Mouse (Mus musculus) intestine, embryonic 15.5 days (tissue): Measurements from ENCODE around the gene Nupr1. TPM values are rescaled to one million over a fixed set of nuclear protein-coding genes. Genes with fewer than 3 reads are reported as not detected.
A peak's percentile ranks its signal among the peaks of the same experiment; 100 is the strongest.
"Not testable (repeated sequence)": the region's sequence is repeated elsewhere in the genome, so short reads cannot be mapped to it uniquely, and the experiment has no call there.

Source experiments
- ATAC-seq: fragments of 200-750 bp; cut with Nextera tagmentation; 2 replicates; pipeline ENCODE4 v1.8.0; 2017; ENCODE audit warnings: moderate TSS enrichment, moderate library complexity
- H3K27ac ChIP-seq: fragments of 300-500 bp; sonication (generic); 2 replicates; pipeline ENCODE4 v1.5.1; 2015; ENCODE audit warnings: mild to moderate bottlenecking, inconsistent platforms
- H3K27me3 ChIP-seq: fragments of 300-500 bp; sonication (generic); replicated peaks from 2 replicates; pipeline ENCODE4 v1.6.1; 2015; ENCODE audit warnings: inconsistent platforms
- H3K36me3 ChIP-seq: fragments of 300-500 bp; sonication (generic); 2 replicates; pipeline ENCODE4 v1.6.1; 2015; ENCODE audit warnings: inconsistent platforms
- H3K4me1 ChIP-seq: fragments of 300-500 bp; sonication (generic); replicated peaks from 2 replicates; pipeline ENCODE4 v1.6.1; 2015; ENCODE audit warnings: inconsistent platforms
- H3K4me2 ChIP-seq: fragments of 300-500 bp; sonication (generic); replicated peaks from 2 replicates; pipeline ENCODE4 v1.6.1; 2015; ENCODE audit warnings: mild to moderate bottlenecking, inconsistent platforms
- H3K4me3 ChIP-seq: fragments of 300-500 bp; sonication (generic); replicated peaks from 2 replicates; pipeline ENCODE4 v1.5.1; 2015; ENCODE audit warnings: inconsistent platforms
- H3K9ac ChIP-seq: fragments of 300-500 bp; sonication (generic); 2 replicates; pipeline ENCODE4 v1.6.1; 2015; ENCODE audit warnings: inconsistent platforms
- H3K9me3 ChIP-seq: fragments of 300-500 bp; sonication (generic); 2 replicates; pipeline ENCODE4 v1.6.1; 2016; ENCODE audit warnings: inconsistent platforms
- WGBS: fragments of 180-500 bp; shearing (Covaris S2); methylation state at CpG from one replicate; pipeline ENCODE4 v1.1.7; 2015; 5-methylcytosine and 5-hydroxymethylcytosine counted together
- polyA plus RNA-seq: library from polyadenylated mRNA; unstranded; fragments of >200 nt; fragmentation: Nextera tagmentation; extraction: Ambion mirVana; gene quantifications from 2 replicates; pipeline ENCODE4 v1.2.1, GENCODE M21; 2015

Nupr1 gene
- polyA plus RNA-seq, 1 experiment from 2014 or later: 53.4 TPM

GRCm38 (mm10) chr7:126659771-126660170 lies 29.1 kb upstream of the Nupr1 start:
- ATAC-seq: no peak

DNA sequence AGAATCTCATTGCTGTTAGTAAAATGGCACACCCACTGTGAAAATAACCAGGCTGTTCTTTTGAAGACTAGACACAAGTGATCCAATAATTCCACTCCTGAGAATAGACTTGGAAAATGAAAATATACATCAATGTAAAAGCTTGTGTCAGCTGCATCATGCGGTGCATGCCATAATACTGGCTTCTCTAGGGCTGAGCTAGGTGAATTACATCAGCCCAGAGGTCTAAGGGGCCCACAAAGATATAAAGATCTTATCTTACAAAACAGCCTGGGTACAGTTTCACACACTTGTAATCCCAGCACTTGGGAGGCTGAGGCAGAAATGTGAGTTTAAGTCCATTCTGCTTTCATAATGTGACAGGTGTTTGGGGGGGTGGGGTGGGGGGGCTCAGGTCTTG lies 26.9 kb upstream of the Nupr1 start:
- no peak overlapping the region for H3K4me2 ChIP-seq
- no peaks in the 10 kb centered on the region for H3K27me3 ChIP-seq
- H3K4me3 ChIP-seq: no peak overlapping the region
- no peak overlapping the region for H3K9ac ChIP-seq
- no peaks in the 10 kb centered on the region for H3K4me1 ChIP-seq
- 74% methylated on average over 1 of the region's 1 CpGs for WGBS
- H3K9me3 ChIP-seq: no peaks in the 10 kb centered on the region
- ATAC-seq: 0 out of 2 replicates have a peak, but pooled peaks have one; percentile 45
- peaks cover 3% of the 10 kb centered on the region; the same call in 1 of the 2 replicates for H3K36me3 ChIP-seq
- H3K27ac ChIP-seq: no peak overlapping the region

More at GRCm38 (mm10) chr7:126659771-126660170, 29.1 kb upstream of the Nupr1 start:
- peaks cover 10% of the 10 kb centered on the region; the same call in 1 of the 2 replicates for H3K4me1 ChIP-seq
- no peak overlapping the region for H3K4me2 ChIP-seq
- H3K9me3 ChIP-seq: no peaks in the 10 kb centered on the region
- 87% methylated on average over 3 of the region's 3 CpGs for WGBS
- H3K4me3 ChIP-seq: no peak overlapping the region
- H3K27ac ChIP-seq: no peak overlapping the region
- peaks cover 3% of the 10 kb centered on the region; the same call in 1 of the 2 replicates for H3K36me3 ChIP-seq
- H3K27me3 ChIP-seq: no peaks in the 10 kb centered on the region
- no peak overlapping the region for H3K9ac ChIP-seq

DNA sequence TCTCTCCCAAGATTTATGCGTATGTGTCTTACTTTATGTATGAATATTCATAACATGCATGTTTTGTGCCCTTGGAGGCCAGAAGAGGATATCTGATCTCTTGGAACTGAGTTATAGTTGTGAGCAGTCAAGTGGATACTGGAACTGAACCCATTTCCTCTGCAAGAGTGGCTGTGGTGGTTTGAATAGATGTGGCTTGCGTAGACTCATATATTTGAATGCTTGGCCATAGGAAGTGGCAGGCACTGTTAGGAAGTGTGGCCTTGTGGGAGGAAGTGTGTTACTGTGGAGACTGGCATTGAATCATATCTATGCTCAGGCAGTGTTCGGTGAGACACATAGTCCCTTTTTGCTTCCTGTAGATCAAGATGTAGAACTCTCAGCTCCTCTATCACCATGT lies 25.0 kb upstream of the Nupr1 start:
- no peaks in the 10 kb centered on the region for H3K36me3 ChIP-seq
- no peaks in the 10 kb centered on the region for H3K27me3 ChIP-seq
- H3K9ac ChIP-seq: no peak overlapping the region
- H3K9me3 ChIP-seq: no peaks in the 10 kb centered on the region
- no peak overlapping the region for H3K4me2 ChIP-seq
- H3K4me3 ChIP-seq: no peak overlapping the region
- no peak overlapping the region for H3K27ac ChIP-seq
- ATAC-seq: no peak
- H3K4me1 ChIP-seq: peaks cover 5% of the 10 kb centered on the region; the same call in 1 of the 2 replicates
- 93% methylated on average over 3 of the region's 3 CpGs for WGBS

- Histone ChIP-seq H3K4me1 (peaks cover 13% of the 10 kb centered on the region), H3K36me3 (no peaks in the 10 kb centered on the region), H3K9ac (no peak overlapping the region), H3K27me3 (no peaks in the 10 kb centered on the region), H3K27ac (no peak overlapping the region), H3K4me2 (no peak overlapping the region), H3K9me3 (no peaks in the 10 kb centered on the region), H3K4me3 (no peak overlapping the region)
- ATAC-seq: no peak
- WGBS: 84% methylated on average over 2 of the region's 2 CpGs
Observed at GRCm38 (mm10) chr7:126653991-126654390, 23.3 kb upstream of the Nupr1 start.

- Histone ChIP-seq H3K27ac (no peak overlapping the region), H3K9ac (no peak overlapping the region), H3K4me2 (no peak overlapping the region), H3K36me3 (no peaks in the 10 kb centered on the region), H3K4me1 (peaks cover 18% of the 10 kb centered on the region), H3K9me3 (no peaks in the 10 kb centered on the region), H3K27me3 (no peaks in the 10 kb centered on the region), H3K4me3 (no peak overlapping the region)
- WGBS: 39% methylated on average over 2 of the region's 2 CpGs
- peak; percentile 79 for ATAC-seq
Observed at GRCm38 (mm10) chr7:126650852-126651251, 20.2 kb upstream of the Nupr1 start.

GRCm38 (mm10) chr7:126649231-126650051 lies 18.8 kb upstream of the Nupr1 start, which contains the start of gene Sgf29:
Sgf29 (plus strand) TSS chr7:126649309.
- ATAC-seq: peak; percentile 97
- H3K9me3 ChIP-seq: no peaks in the 10 kb centered on the region
- peak within 1 kb of the TSS; percentile 66 for H3K9ac ChIP-seq
- H3K4me3 ChIP-seq: peak within 1 kb of the TSS; percentile 59
- no peaks in the 10 kb centered on the region for H3K27me3 ChIP-seq
- no peaks in the 10 kb centered on the region for H3K36me3 ChIP-seq
- H3K4me2 ChIP-seq: peak within 1 kb of the TSS; percentile 73
- peaks cover 18% of the 10 kb centered on the region for H3K4me1 ChIP-seq
- H3K27ac ChIP-seq: peak within 1 kb of the TSS; percentile 92
- under 1% methylated on average over 53 of the region's 57 CpGs for WGBS

DNA sequence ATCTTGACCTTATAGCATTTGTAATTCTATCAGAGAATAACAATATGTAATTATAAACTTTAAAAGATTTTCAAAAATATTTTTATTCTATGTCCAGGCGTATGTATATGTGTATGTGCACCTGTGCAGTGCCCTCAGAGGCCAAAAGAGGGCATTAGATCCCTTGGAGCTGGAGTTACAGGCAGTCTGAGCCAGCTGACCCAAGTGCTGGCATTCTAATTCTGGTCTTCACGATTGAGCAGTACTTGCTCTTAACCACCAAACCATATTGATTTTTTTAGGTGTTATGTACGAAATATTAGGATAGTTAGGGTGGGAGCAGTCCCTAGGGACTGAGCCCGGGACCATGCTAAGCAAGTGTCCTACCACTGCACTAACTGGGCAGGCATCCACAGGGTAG lies 17.8 kb upstream of the Nupr1 start:
- H3K4me3 ChIP-seq: peak overlapping the region; percentile 59; the same call in 1 of the 2 replicates
- H3K4me1 ChIP-seq: peaks cover 18% of the 10 kb centered on the region
- no peaks in the 10 kb centered on the region for H3K36me3 ChIP-seq
- H3K9ac ChIP-seq: no peak overlapping the region
- no peaks in the 10 kb centered on the region for H3K9me3 ChIP-seq
- 80% methylated on average over 4 of the region's 4 CpGs for WGBS
- H3K27me3 ChIP-seq: no peaks in the 10 kb centered on the region
- ATAC-seq: no peak
- peak overlapping the region; percentile 73 for H3K4me2 ChIP-seq
- no peak overlapping the region for H3K27ac ChIP-seq

DNA sequence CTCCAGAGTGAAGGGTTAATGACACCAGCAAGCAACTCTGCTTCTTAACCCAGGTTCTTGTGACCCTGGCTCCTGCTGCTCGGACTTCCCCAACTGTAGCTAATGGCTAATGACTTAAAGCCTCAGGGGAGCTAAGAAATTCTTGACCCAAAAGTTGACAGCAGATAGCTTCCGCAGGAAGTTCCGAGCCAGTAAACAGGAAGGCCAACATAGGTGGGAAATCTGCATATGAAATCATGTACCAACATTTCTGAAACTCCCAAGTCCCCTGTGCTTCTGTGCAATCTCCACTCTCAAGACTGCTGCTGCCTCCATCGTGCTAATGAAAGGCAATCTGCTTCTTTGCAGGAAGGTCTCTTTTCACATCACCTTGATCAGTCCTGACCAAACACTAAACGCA lies 15.0 kb upstream of the Nupr1 start:
- no peak overlapping the region for H3K4me3 ChIP-seq
- H3K27ac ChIP-seq: no peak overlapping the region
- H3K36me3 ChIP-seq: no peaks in the 10 kb centered on the region
- H3K4me2 ChIP-seq: no peak overlapping the region
- no peaks in the 10 kb centered on the region for H3K9me3 ChIP-seq
- no peaks in the 10 kb centered on the region for H3K27me3 ChIP-seq
- no peak for ATAC-seq
- H3K9ac ChIP-seq: no peak overlapping the region
- WGBS: 70% methylated on average over 5 of the region's 5 CpGs
- H3K4me1 ChIP-seq: peaks cover 12% of the 10 kb centered on the region; the same call in 1 of the 2 replicates

- no peak overlapping the region for H3K4me3 ChIP-seq
- no peak overlapping the region for H3K27ac ChIP-seq
- H3K9ac ChIP-seq: no peak overlapping the region
- H3K27me3 ChIP-seq: no peaks in the 10 kb centered on the region
- no peak overlapping the region for H3K4me2 ChIP-seq
- no peaks in the 10 kb centered on the region for H3K9me3 ChIP-seq
- ATAC-seq: no peak
- H3K36me3 ChIP-seq: no peaks in the 10 kb centered on the region
- H3K4me1 ChIP-seq: peaks cover 8% of the 10 kb centered on the region; the same call in 1 of the 2 replicates
Observed at GRCm38 (mm10) chr7:126644914-126645313, 14.3 kb upstream of the Nupr1 start.

GRCm38 (mm10) chr7:126644345-126644744 lies 13.7 kb upstream of the Nupr1 start:
- Histone ChIP-seq H3K27me3 (no peaks in the 10 kb centered on the region), H3K36me3 (no peaks in the 10 kb centered on the region), H3K27ac (no peak overlapping the region), H3K9ac (no peak overlapping the region), H3K4me2 (no peak overlapping the region), H3K4me3 (no peak overlapping the region), H3K9me3 (no peaks in the 10 kb centered on the region), H3K4me1 (peaks cover 5% of the 10 kb centered on the region; the same call in 1 of the 2 replicates)
- no peak for ATAC-seq
- 71% methylated on average over 3 of the region's 3 CpGs for WGBS

DNA sequence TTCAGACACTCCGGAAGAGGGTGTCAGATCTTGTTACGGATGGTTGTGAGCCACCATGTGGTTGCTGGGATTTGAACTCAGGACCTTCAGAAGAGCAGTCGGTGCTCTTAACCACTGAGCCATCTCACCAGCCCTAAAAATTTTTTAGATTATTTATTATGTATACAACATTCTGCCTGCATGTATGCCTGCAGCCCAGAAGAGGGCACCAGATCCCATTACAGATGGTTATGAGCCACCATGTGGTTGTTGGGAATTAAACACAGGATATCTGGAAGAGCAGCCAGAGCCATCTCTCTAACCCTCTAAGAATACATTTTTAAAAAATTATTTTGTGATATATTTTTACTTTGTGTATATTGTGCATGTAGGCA lies 12.6 kb upstream of the Nupr1 start:
- not testable (repeated sequence) for H3K9ac ChIP-seq, ATAC-seq, H3K36me3 ChIP-seq, H3K4me2 ChIP-seq, H3K4me1 ChIP-seq, H3K27me3 ChIP-seq, H3K27ac ChIP-seq, H3K4me3 ChIP-seq, H3K9me3 ChIP-seq
- 65% methylated on average over 3 of the region's 3 CpGs for WGBS

- Histone ChIP-seq H3K27ac (no peak overlapping the region), H3K9me3 (no peaks in the 10 kb centered on the region)
- 74% methylated on average over 5 of the region's 5 CpGs for WGBS
Observed at GRCm38 (mm10) chr7:126642545-126643243, 12.0 kb upstream of the Nupr1 start.

More at GRCm38 (mm10) chr7:126642545-126643243, 12.0 kb upstream of the Nupr1 start:
- ATAC-seq: no peak
- no peak overlapping the region for H3K4me2 ChIP-seq
- no peak overlapping the region for H3K9ac ChIP-seq
- H3K36me3 ChIP-seq: no peaks in the 10 kb centered on the region
- no peaks in the 10 kb centered on the region for H3K4me1 ChIP-seq
- H3K4me3 ChIP-seq: no peak overlapping the region
- H3K27me3 ChIP-seq: no peaks in the 10 kb centered on the region
